In genomic region chr2:152794281-152794827, GRCm38 (mm10) we compare ENCODE assay signal across 9 mouse cellular contexts. TPM values are rescaled to one million over a fixed set of nuclear protein-coding genes. Genes with fewer than 3 reads are reported as not detected.
DNase-seq lines count a peak whose midpoint lies in the region; ATAC-seq and TF ChIP-seq lines count a peak whose summit lies in the region.
"Had no signal": no experiment of that assay in that cellular context is flagged by ENCODE, and none has a peak within 500 bp of the region (broad histone marks: within the 10 kb centered on the region; RNA-seq: fewer than 3 reads in every experiment).

No protein-coding gene starts in this region.

- TF ChIP-seq POLR2A in bone marrow, adult 2 months (IDR thresholded peaks at IDR 0.05; ENCODE audit: borderline replicate concordance, control insufficient read depth, low read depth, low read length) = no peak

- peak; percentile 52 for TF ChIP-seq EP300 in liver, postnatal 0 days (IDR thresholded peaks at IDR 0.05; ENCODE audit: low read depth)

- H3K4me1 ChIP-seq in hindbrain, embryonic 14.5 days (replicated peaks; ENCODE audit: control insufficient read depth, insufficient read depth, low read length) = peaks cover 12% of the 10 kb centered on the region
- peaks cover 19% of the 10 kb centered on the region for H3K4me1 ChIP-seq in hindbrain, embryonic 10.5 days (replicated peaks)
- peaks cover 13% of the 10 kb centered on the region for H3K4me1 ChIP-seq in bone marrow, adult 2 months (ENCODE audit: control insufficient read depth, insufficient read depth, low read length)
- H3K4me1 ChIP-seq in liver, postnatal 0 days (ENCODE audit: insufficient read depth) = peaks cover 72% of the 10 kb centered on the region
- no peaks in the 10 kb centered on the region for H3K4me1 ChIP-seq in intestine, postnatal 0 days (replicated peaks; ENCODE audit: control insufficient read depth, insufficient read depth, low read length)

- no peaks in the 10 kb centered on the region for H3K36me3 ChIP-seq in hindbrain, embryonic 14.5 days (replicated peaks; ENCODE audit: control insufficient read depth, insufficient read depth)
- H3K36me3 ChIP-seq in hindbrain, embryonic 10.5 days = peaks cover 13% of the 10 kb centered on the region
- peaks cover 27% of the 10 kb centered on the region for H3K36me3 ChIP-seq in liver, postnatal 0 days (replicated peaks; ENCODE audit: insufficient read depth, low read length)
- H3K36me3 ChIP-seq in intestine, postnatal 0 days (ENCODE audit: control insufficient read depth, insufficient read depth) = no peaks in the 10 kb centered on the region

- WGBS in hindbrain, embryonic 14.5 days = 60% methylated on average over 9 of the region's 9 CpGs
- 83% methylated on average over 9 of the region's 9 CpGs for WGBS in hindbrain, embryonic 10.5 days
- WGBS in bone marrow, adult 2 months = 63% methylated on average over 9 of the region's 9 CpGs
- 53% methylated on average over 9 of the region's 9 CpGs for WGBS in liver, postnatal 0 days (ENCODE audit: insufficient replicate concordance)
- whole genome bisulfite sequencing in intestine, postnatal 0 days = 84% methylated on average over 9 of the region's 9 CpGs

- no peak for ATAC-seq in hindbrain, embryonic 14.5 days (ENCODE audit: low FRiP score)
- ATAC-seq in liver, postnatal 0 days = peak; percentile 24
- no peak for ATAC-seq in intestine, postnatal 0 days

- H3K9ac ChIP-seq in hindbrain, embryonic 14.5 days = no peak overlapping the region
- H3K9ac ChIP-seq in liver, postnatal 0 days (replicated peaks) = no peak overlapping the region
- no peak overlapping the region for H3K9ac ChIP-seq in intestine, postnatal 0 days (ENCODE audit: low read depth, low read length)

- 0 out of 2 replicates have a peak overlapping the region, but pooled peaks have one; percentile 23 for H3K27ac ChIP-seq in hindbrain, embryonic 14.5 days
- no peak overlapping the region for H3K27ac ChIP-seq in hindbrain, embryonic 10.5 days
- H3K27ac ChIP-seq in bone marrow, adult 2 months (ENCODE audit: control insufficient read depth, insufficient read depth, low read depth, low read length, poor library complexity) = peak overlapping the region; percentile 74
- peak overlapping the region; percentile 82 for H3K27ac ChIP-seq in liver, postnatal 0 days (ENCODE audit: low read depth)
- H3K27ac ChIP-seq in intestine, postnatal 0 days (ENCODE audit: low read depth, low read length) = no peak overlapping the region
- H3K27ac ChIP-seq: forebrain, embryonic 10.5 days had no signal

- no peaks in the 10 kb centered on the region for H3K9me3 ChIP-seq in hindbrain, embryonic 14.5 days (ENCODE audit: control insufficient read depth, low read length)
- no peaks in the 10 kb centered on the region for H3K9me3 ChIP-seq in hindbrain, embryonic 10.5 days
- no peaks in the 10 kb centered on the region for H3K9me3 ChIP-seq in liver, postnatal 0 days (ENCODE audit: low read length)
- no peaks in the 10 kb centered on the region for H3K9me3 ChIP-seq in intestine, postnatal 0 days (ENCODE audit: control insufficient read depth)
- H3K9me3 ChIP-seq: forebrain, embryonic 10.5 days had no signal

- TF ChIP-seq CTCF in bone marrow, adult 2 months (IDR thresholded peaks at IDR 0.05; ENCODE audit: control insufficient read depth, insufficient read depth, low read length) = no peak
- no peak for TF ChIP-seq CTCF in liver, postnatal 0 days (IDR thresholded peaks at IDR 0.05; ENCODE audit: low read depth)
- TF ChIP-seq CTCF in intestine, postnatal 0 days (IDR thresholded peaks at IDR 0.05; ENCODE audit: low read depth) = no peak

- no peak overlapping the region for H3K4me2 ChIP-seq in hindbrain, embryonic 14.5 days (replicated peaks)
- H3K4me2 ChIP-seq in liver, postnatal 0 days (ENCODE audit: low read depth, low read length) = no peak overlapping the region; the same call in 1 of the 2 replicates
- H3K4me2 ChIP-seq in intestine, postnatal 0 days (replicated peaks; ENCODE audit: low read depth) = no peak overlapping the region

- no peak for DNase-seq in hindbrain, embryonic 14.5 days (ENCODE audit: low spot score)
- DNase-seq in hindbrain, embryonic 10.5 days (ENCODE audit: low spot score) = no peak
- peak; percentile 21 to 23 for DNase-seq in B cell, adult 2 months
- peak; percentile 56 for DNase-seq in liver, postnatal 0 days
- DNase-seq in embryo, embryonic 10.5 days (ENCODE audit: low spot score) = no peak
- DNase-seq in lung, postnatal 4 days = no peak

- H3K27me3 ChIP-seq in hindbrain, embryonic 14.5 days (ENCODE audit: control insufficient read depth, insufficient read depth, low read length) = no peaks in the 10 kb centered on the region
- H3K27me3 ChIP-seq in hindbrain, embryonic 10.5 days (ENCODE audit: insufficient read depth, poor library complexity, severe bottlenecking) = no peaks in the 10 kb centered on the region
- H3K27me3 ChIP-seq in liver, postnatal 0 days (ENCODE audit: insufficient read depth, low read length) = no peaks in the 10 kb centered on the region
- H3K27me3 ChIP-seq in intestine, postnatal 0 days (replicated peaks; ENCODE audit: control insufficient read depth, insufficient read depth, low read length) = no peaks in the 10 kb centered on the region

- H3K4me3 ChIP-seq in hindbrain, embryonic 14.5 days (replicated peaks; ENCODE audit: low read length) = no peak overlapping the region
- no peak overlapping the region for H3K4me3 ChIP-seq in hindbrain, embryonic 10.5 days
- H3K4me3 ChIP-seq in bone marrow, adult 2 months (replicated peaks; ENCODE audit: control insufficient read depth, low read depth, low read length) = no peak overlapping the region
- no peak overlapping the region for H3K4me3 ChIP-seq in liver, postnatal 0 days (ENCODE audit: low read depth, low read length)
- no peak overlapping the region for H3K4me3 ChIP-seq in intestine, postnatal 0 days (ENCODE audit: low read depth, low read length)
- H3K4me3 ChIP-seq: forebrain, embryonic 10.5 days had no signal

RNA-seq across cellular contexts. Expression of gene Bcl2l1, which starts 37.2 kb away (rescaled TPM):
- 155 and 165 TPM in 2 replicates for polyA plus RNA-seq in hindbrain, embryonic 14.5 days (2014; fragmentation: Nextera tagmentation; extraction: Ambion mirVana)
- polyA plus RNA-seq in hindbrain, embryonic 10.5 days (2016; fragmentation: Nextera tagmentation; extraction: Ambion mirVana) = 110 and 128 TPM in 2 replicates
- 97.4 and 124 TPM in 2 replicates for polyA plus RNA-seq in bone marrow, adult 2 months (2011; ENCODE audit: insufficient read depth, insufficient read length, low replicate concordance, missing spikeins)
- polyA plus RNA-seq in liver, postnatal 0 days (2015; fragmentation: Nextera tagmentation; extraction: Ambion mirVana) = 84.2 and 84.4 TPM in 2 replicates
- 58.5 and 62.5 TPM in 2 replicates for polyA plus RNA-seq in intestine, postnatal 0 days (2015; fragmentation: Nextera tagmentation; extraction: Ambion mirVana)

RNA-seq across cellular contexts. Expression of gene Cox4i2, which starts 40.4 kb away (rescaled TPM):
- polyA plus RNA-seq in hindbrain, embryonic 14.5 days (2014; fragmentation: Nextera tagmentation; extraction: Ambion mirVana) = 5.8 TPM in 2 replicates
- polyA plus RNA-seq in hindbrain, embryonic 10.5 days (2016; fragmentation: Nextera tagmentation; extraction: Ambion mirVana) = 5.0 and 5.1 TPM in 2 replicates
- 1.4 TPM in 1 of 2 replicates, not detected in the other for polyA plus RNA-seq in bone marrow, adult 2 months (2011; ENCODE audit: insufficient read depth, insufficient read length, low replicate concordance, missing spikeins)
- 0.56 and 1.0 TPM in 2 replicates for polyA plus RNA-seq in liver, postnatal 0 days (2015; fragmentation: Nextera tagmentation; extraction: Ambion mirVana)
- polyA plus RNA-seq in intestine, postnatal 0 days (2015; fragmentation: Nextera tagmentation; extraction: Ambion mirVana) = 9.3 and 9.5 TPM in 2 replicates

RNA-seq across cellular contexts. Expression of gene Tpx2, which starts 53.4 kb away (rescaled TPM):
- polyA plus RNA-seq in hindbrain, embryonic 14.5 days (2014; fragmentation: Nextera tagmentation; extraction: Ambion mirVana) = 17.2 and 20.1 TPM in 2 replicates
- polyA plus RNA-seq in hindbrain, embryonic 10.5 days (2016; fragmentation: Nextera tagmentation; extraction: Ambion mirVana) = 106 and 137 TPM in 2 replicates
- polyA plus RNA-seq in bone marrow, adult 2 months (2011; ENCODE audit: insufficient read depth, insufficient read length, low replicate concordance, missing spikeins) = 57.0 and 74.1 TPM in 2 replicates
- 20.7 and 25.8 TPM in 2 replicates for polyA plus RNA-seq in liver, postnatal 0 days (2015; fragmentation: Nextera tagmentation; extraction: Ambion mirVana)
- 15.3 and 16.1 TPM in 2 replicates for polyA plus RNA-seq in intestine, postnatal 0 days (2015; fragmentation: Nextera tagmentation; extraction: Ambion mirVana)

RNA-seq across cellular contexts. Expression of gene Id1, which starts 58.3 kb away (rescaled TPM):
- 56.5 and 68.0 TPM in 2 replicates for polyA plus RNA-seq in hindbrain, embryonic 14.5 days (2014; fragmentation: Nextera tagmentation; extraction: Ambion mirVana)
- polyA plus RNA-seq in hindbrain, embryonic 10.5 days (2016; fragmentation: Nextera tagmentation; extraction: Ambion mirVana) = 168 and 176 TPM in 2 replicates
- polyA plus RNA-seq in bone marrow, adult 2 months (2011; ENCODE audit: insufficient read depth, insufficient read length, low replicate concordance, missing spikeins) = 4.2 and 15.9 TPM in 2 replicates
- polyA plus RNA-seq in liver, postnatal 0 days (2015; fragmentation: Nextera tagmentation; extraction: Ambion mirVana) = 39.7 and 40.4 TPM in 2 replicates
- 76.1 and 92.4 TPM in 2 replicates for polyA plus RNA-seq in intestine, postnatal 0 days (2015; fragmentation: Nextera tagmentation; extraction: Ambion mirVana)

Comparison
In these comparisons a context has a peak if more than half of its experiments do, and no peak if none do; other contexts are left out.
1. H3K27ac ChIP-seq: peak in hindbrain, embryonic 14.5 days (single experiment), bone marrow, adult 2 months (single experiment) and liver, postnatal 0 days (single experiment); none in hindbrain, embryonic 10.5 days (single experiment) and intestine, postnatal 0 days (single experiment).
2. DNase-seq: peak in B cell, adult 2 months (2 of 2) and liver, postnatal 0 days (single experiment); none in hindbrain, embryonic 14.5 days (single experiment), hindbrain, embryonic 10.5 days (single experiment), embryo, embryonic 10.5 days (single experiment) and lung, postnatal 4 days (0 of 2).